Mouse (Mus musculus) midbrain, embryonic 12.5 days (tissue): ENCODE results near the gene Pmpcb. TPM values are rescaled to one million over a fixed set of nuclear protein-coding genes. Genes with fewer than 3 reads are reported as not detected.
A peak's percentile ranks its signal among the peaks of the same experiment; 100 is the strongest.
"Not testable (repeated sequence)": the region's sequence is repeated elsewhere in the genome, so short reads cannot be mapped to it uniquely, and the experiment has no call there.

ENCODE experiments used
- ATAC-seq: fragments of 200-750 bp; cut with Nextera tagmentation; 2 replicates; pipeline ENCODE4 v1.8.0; 2017; ENCODE audit warnings: low read depth, moderate TSS enrichment, moderate library complexity; ENCODE audit not compliant: low FRiP score
- H3K27ac ChIP-seq: fragments of 300-500 bp; sonication (generic); replicated peaks from 2 replicates; pipeline ENCODE4 v1.5.1; 2016; ENCODE audit warnings: mild to moderate bottlenecking
- H3K27me3 ChIP-seq: fragments of 300-500 bp; sonication (generic); 2 replicates; pipeline ENCODE4 v1.6.1; 2016; ENCODE audit warnings: mild to moderate bottlenecking
- H3K36me3 ChIP-seq: fragments of 300-500 bp; sonication (generic); 2 replicates; pipeline ENCODE4 v1.6.1; 2016
- H3K4me1 ChIP-seq: fragments of 300-500 bp; sonication (generic); 2 replicates; pipeline ENCODE4 v1.6.1; 2016
- H3K4me2 ChIP-seq: fragments of 300-500 bp; sonication (generic); replicated peaks from 2 replicates; pipeline ENCODE4 v1.6.1; 2016; ENCODE audit warnings: mild to moderate bottlenecking, moderate library complexity
- H3K4me3 ChIP-seq: fragments of 300-500 bp; sonication (generic); 2 replicates; pipeline ENCODE4 v1.5.1; 2016; ENCODE audit warnings: mild to moderate bottlenecking
- H3K9ac ChIP-seq: fragments of 300-500 bp; sonication (generic); replicated peaks from 2 replicates; pipeline ENCODE4 v1.6.1; 2016; ENCODE audit warnings: mild to moderate bottlenecking, moderate library complexity
- H3K9me3 ChIP-seq: fragments of 300-500 bp; sonication (generic); 2 replicates; pipeline ENCODE4 v1.6.1; 2016; ENCODE audit warnings: mild to moderate bottlenecking
- WGBS: fragments of 180-500 bp; shearing (Covaris S2); methylation state at CpG from one replicate; pipeline ENCODE4 v1.1.7; 2016; 5-methylcytosine and 5-hydroxymethylcytosine counted together
- polyA plus RNA-seq: library from polyadenylated mRNA; unstranded; fragments of >200 nt; fragmentation: Nextera tagmentation; extraction: Ambion mirVana; gene quantifications from 2 replicates; pipeline ENCODE4 v1.2.1, GENCODE M21; 2016

The Pmpcb gene
- polyA plus RNA-seq, result 90.8 and 97.2 TPM in 2 replicates

- under 1% methylated on average over 41 of the region's 42 CpGs for WGBS
- Histone ChIP-seq H3K9me3 (no peaks in the 10 kb centered on the region), H3K4me1 (peaks cover 41% of the 10 kb centered on the region), H3K27ac (peak within 1 kb of the TSS; percentile 84), H3K4me2 (peak within 1 kb of the TSS; percentile 92), H3K9ac (peak within 1 kb of the TSS; percentile 93), H3K4me3 (peak within 1 kb of the TSS; percentile 94), H3K36me3 (peaks cover 33% of the 10 kb centered on the region), H3K27me3 (no peaks in the 10 kb centered on the region)
- peak; percentile 55 for ATAC-seq
These were observed at the start of gene Pmpcb for GRCm38 (mm10) chr5:21736956-21737585. Gene Pmpcb, plus strand, starts transcription at chr5:21737141.

GRCm38 (mm10) chr5:21692230-21692629 is 44.7 kb upstream of the Pmpcb start:
- no peak overlapping the region for H3K4me3 ChIP-seq
- H3K27me3 ChIP-seq, result no peaks in the 10 kb centered on the region
- H3K9ac ChIP-seq, result no peak overlapping the region
- H3K4me1 ChIP-seq, result no peaks in the 10 kb centered on the region
- peaks cover 8% of the 10 kb centered on the region for H3K36me3 ChIP-seq
- ATAC-seq, result no peak
- WGBS, result 95% methylated on average over 5 of the region's 5 CpGs
- H3K4me2 ChIP-seq, result no peak overlapping the region
- no peak overlapping the region for H3K27ac ChIP-seq
- no peaks in the 10 kb centered on the region for H3K9me3 ChIP-seq

- Histone ChIP-seq H3K9ac (no peak overlapping the region), H3K9me3 (no peaks in the 10 kb centered on the region), H3K4me3 (no peak overlapping the region), H3K27me3 (no peaks in the 10 kb centered on the region), H3K36me3 (peaks cover 8% of the 10 kb centered on the region), H3K4me2 (no peak overlapping the region), H3K4me1 (no peaks in the 10 kb centered on the region), H3K27ac (no peak overlapping the region)
- 82% methylated on average over 3 of the region's 3 CpGs for WGBS
- no peak for ATAC-seq
These were observed 43.5 kb upstream of the Pmpcb start for GRCm38 (mm10) chr5:21693372-21693870.

DNA sequence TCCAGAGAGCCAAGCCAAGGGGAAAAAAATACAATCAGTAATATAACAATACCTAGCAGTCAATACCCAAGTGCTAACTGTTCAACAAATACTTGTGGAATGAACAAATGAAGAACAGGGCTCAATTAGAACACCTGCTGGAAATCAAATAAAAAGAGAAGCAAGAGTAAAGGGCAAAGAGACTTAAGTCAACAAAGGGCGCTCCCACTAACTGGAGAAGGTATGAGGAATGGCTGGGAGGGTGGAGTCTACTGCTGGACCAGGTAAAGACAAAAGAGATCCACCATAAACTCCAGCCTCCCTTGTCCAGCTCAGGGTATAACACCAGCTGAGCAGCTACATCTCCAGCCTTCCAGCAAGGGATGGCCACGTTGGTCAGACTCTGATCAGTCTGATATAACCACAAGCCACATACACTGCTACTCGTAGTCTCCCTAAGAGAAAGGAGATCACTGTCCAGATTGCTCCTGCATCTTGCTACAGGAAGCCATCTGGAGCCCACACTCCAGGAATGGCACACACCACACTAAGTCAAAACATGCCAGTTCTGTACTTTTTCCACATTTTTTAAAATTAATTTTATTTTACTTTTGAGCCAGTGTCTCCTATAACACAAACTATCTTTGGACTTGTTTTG is 42.0 kb upstream of the Pmpcb start:
- Histone ChIP-seq H3K27me3 (no peaks in the 10 kb centered on the region), H3K27ac (no peak overlapping the region), H3K9ac (no peak overlapping the region), H3K4me2 (no peak overlapping the region), H3K4me1 (peaks cover 4% of the 10 kb centered on the region; the same call in 1 of the 2 replicates), H3K36me3 (no peaks in the 10 kb centered on the region), H3K4me3 (no peak overlapping the region), H3K9me3 (no peaks in the 10 kb centered on the region)
- no peak for ATAC-seq
- 92% methylated on average over 3 of the region's 3 CpGs for WGBS

GRCm38 (mm10) chr5:21699555-21699954 is 37.4 kb upstream of the Pmpcb start:
- not testable (repeated sequence) for H3K36me3 ChIP-seq, H3K9me3 ChIP-seq, H3K9ac ChIP-seq, H3K27ac ChIP-seq, ATAC-seq, H3K4me1 ChIP-seq, H3K27me3 ChIP-seq
- 89% methylated on average over 3 of the region's 3 CpGs for WGBS
- Histone ChIP-seq H3K4me3 (peak overlapping the region; percentile 4), H3K4me2 (peak overlapping the region; percentile 40)

DNA sequence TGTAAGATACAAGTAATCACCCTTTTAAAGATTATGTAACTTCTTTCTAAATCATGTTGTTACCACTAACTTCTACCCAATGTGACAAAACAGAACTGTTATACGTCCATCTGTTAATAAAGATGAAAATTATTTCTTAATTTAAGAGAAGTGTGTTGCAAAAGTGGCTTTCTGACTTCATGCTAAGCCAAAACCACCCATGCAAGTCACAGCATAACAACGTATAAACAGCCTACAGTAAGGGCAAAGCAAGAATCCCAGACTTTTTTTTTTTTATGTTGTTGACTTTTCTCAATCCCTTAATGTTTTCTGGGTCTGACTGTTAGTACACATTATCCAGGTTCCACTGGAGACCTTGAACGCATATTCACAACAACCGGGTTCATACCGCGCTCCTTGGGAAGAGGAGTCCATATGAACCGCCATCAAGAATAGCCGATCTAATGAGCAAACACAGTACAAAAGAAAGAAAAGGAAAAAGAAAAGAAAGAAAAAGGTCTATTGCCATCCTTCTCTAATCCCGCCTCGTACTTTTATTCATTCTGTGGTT is 36.6 kb upstream of the Pmpcb start:
- peak overlapping the region; percentile 83 for H3K9ac ChIP-seq
- no peak for ATAC-seq
- H3K27me3 ChIP-seq, result no peaks in the 10 kb centered on the region

DNA sequence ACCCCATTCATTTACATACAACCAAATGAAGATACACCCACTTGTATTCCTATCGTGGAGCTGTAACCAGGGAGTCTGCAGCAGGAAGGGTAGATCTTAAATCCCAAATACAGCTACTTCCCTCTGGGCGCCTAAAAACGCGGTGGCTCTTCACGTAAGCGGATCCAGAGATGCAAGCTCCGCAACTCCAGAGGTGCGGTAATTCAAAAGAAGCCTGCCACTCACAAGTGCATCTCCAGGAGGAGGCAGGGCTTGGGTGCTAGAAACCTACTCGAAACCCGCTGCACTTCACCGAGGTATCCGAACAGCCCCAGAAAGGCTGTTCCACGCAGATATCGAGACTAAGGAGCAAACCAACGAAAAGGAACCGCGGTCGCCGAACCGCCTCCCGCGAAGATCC is 36.0 kb upstream of the Pmpcb start:
- no peaks in the 10 kb centered on the region for H3K36me3 ChIP-seq
- H3K9ac ChIP-seq, result peak overlapping the region; percentile 83
- peak overlapping the region; percentile 71 for H3K4me3 ChIP-seq
- WGBS, result under 1% methylated on average over 22 of the region's 22 CpGs
- H3K27ac ChIP-seq, result peak overlapping the region; percentile 98
- H3K4me2 ChIP-seq, result peak overlapping the region; percentile 61
- no peaks in the 10 kb centered on the region for H3K9me3 ChIP-seq
- H3K4me1 ChIP-seq, result peaks cover 7% of the 10 kb centered on the region; the same call in 1 of the 2 replicates
- no peaks in the 10 kb centered on the region for H3K27me3 ChIP-seq
- ATAC-seq, result peak; percentile 74; the same call in 1 of the 2 replicates

More for the DNA sequence above, 36.6 kb upstream of the Pmpcb start:
- no peaks in the 10 kb centered on the region for H3K36me3 ChIP-seq
- H3K4me1 ChIP-seq, result peaks cover 7% of the 10 kb centered on the region; the same call in 1 of the 2 replicates
- H3K4me3 ChIP-seq, result peak overlapping the region; percentile 71
- WGBS, result 13% methylated on average over 10 of the region's 10 CpGs
- peak overlapping the region; percentile 61 for H3K4me2 ChIP-seq
- no peak overlapping the region for H3K27ac ChIP-seq
- H3K9me3 ChIP-seq, result no peaks in the 10 kb centered on the region

DNA sequence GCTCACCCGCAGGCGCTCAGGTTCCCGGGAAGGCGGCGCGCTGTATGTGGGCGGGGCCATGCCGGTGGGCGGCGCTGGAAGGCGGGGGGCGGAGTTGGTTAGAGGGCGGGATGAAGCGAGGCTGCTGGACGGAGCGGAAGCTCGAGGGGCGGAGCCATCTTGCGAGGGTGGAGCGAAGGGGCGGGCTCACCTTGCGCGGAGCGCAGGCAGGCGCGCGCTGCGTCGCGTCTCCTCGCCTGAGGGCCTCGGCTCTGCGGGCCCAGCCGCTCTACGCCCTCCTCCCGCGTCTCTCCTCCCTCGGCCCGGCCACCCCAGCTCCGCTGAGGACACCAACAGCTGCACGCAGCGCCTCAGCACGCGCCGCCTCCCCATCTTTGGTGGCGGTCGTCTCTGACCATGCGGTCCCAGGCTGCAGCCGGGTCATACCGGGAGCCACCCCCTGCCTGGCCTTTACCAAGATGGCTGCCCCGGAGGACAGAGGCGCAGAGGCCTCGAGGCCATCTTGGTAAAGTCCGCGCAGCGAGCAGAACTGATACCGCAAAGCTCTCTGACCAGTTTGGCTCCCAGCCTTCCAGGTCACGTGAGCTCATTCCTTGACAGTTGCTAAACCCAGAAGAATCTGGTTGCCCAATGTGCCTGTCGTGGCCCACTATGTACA is 35.5 kb upstream of the Pmpcb start, which contains the start of gene Napepld:
TSS of gene Napepld (minus strand) at position 46 of the 658 bp plus-strand sequence.
- Histone ChIP-seq H3K27me3 (no peaks in the 10 kb centered on the region), H3K4me3 (peak within 1 kb of the TSS; percentile 71), H3K4me2 (peak within 1 kb of the TSS; percentile 61), H3K36me3 (no peaks in the 10 kb centered on the region), H3K4me1 (peaks cover 7% of the 10 kb centered on the region; the same call in 1 of the 2 replicates), H3K27ac (peak within 1 kb of the TSS; percentile 98), H3K9me3 (no peaks in the 10 kb centered on the region), H3K9ac (peak within 1 kb of the TSS; percentile 83)
- 0% methylated on average over 52 of the region's 59 CpGs for WGBS
- peak; percentile 99 for ATAC-seq

GRCm38 (mm10) chr5:21702009-21702364 is 35.0 kb upstream of the Pmpcb start:
- Histone ChIP-seq H3K9me3 (no peaks in the 10 kb centered on the region), H3K27ac (peak overlapping the region; percentile 98), H3K36me3 (no peaks in the 10 kb centered on the region), H3K4me1 (peaks cover 7% of the 10 kb centered on the region; the same call in 1 of the 2 replicates), H3K4me3 (peak overlapping the region; percentile 71), H3K4me2 (peak overlapping the region; percentile 61), H3K9ac (peak overlapping the region; percentile 83), H3K27me3 (no peaks in the 10 kb centered on the region)
- 50% methylated on average over 2 of the region's 2 CpGs for WGBS
- ATAC-seq, result no peak

- Histone ChIP-seq H3K9me3 (no peaks in the 10 kb centered on the region), H3K27me3 (no peaks in the 10 kb centered on the region), H3K4me2 (no peak overlapping the region), H3K36me3 (no peaks in the 10 kb centered on the region), H3K27ac (no peak overlapping the region), H3K9ac (no peak overlapping the region), H3K4me3 (no peak overlapping the region), H3K4me1 (peaks cover 7% of the 10 kb centered on the region; the same call in 1 of the 2 replicates)
- WGBS, result 82% methylated on average over 6 of the region's 6 CpGs
- no peak for ATAC-seq
These were observed 34.0 kb upstream of the Pmpcb start for GRCm38 (mm10) chr5:21702873-21703475.

- Histone ChIP-seq H3K4me1 (peaks cover 7% of the 10 kb centered on the region; the same call in 1 of the 2 replicates), H3K36me3 (no peaks in the 10 kb centered on the region), H3K27me3 (no peaks in the 10 kb centered on the region), H3K4me2 (no peak overlapping the region), H3K9me3 (no peaks in the 10 kb centered on the region; the same call in 1 of the 2 replicates), H3K4me3 (no peak overlapping the region), H3K9ac (no peak overlapping the region), H3K27ac (no peak overlapping the region)
- no peak for ATAC-seq
- WGBS, result 84% methylated on average over 3 of the region's 3 CpGs
These were observed 33.2 kb upstream of the Pmpcb start for GRCm38 (mm10) chr5:21703708-21704107.
